Mouse (Mus musculus) cerebellum, adult 8-10 months (tissue): ENCODE measurements around the gene Upb1.
"Not testable (repeated sequence)": the region's sequence is repeated elsewhere in the genome, so short reads cannot be mapped to it uniquely, and the experiment has no call there.

Source experiments
- DNase-seq: peaks from one replicate; pipeline ENCODE4 v3.0.0; 2022

Gene Upb1

DNA sequence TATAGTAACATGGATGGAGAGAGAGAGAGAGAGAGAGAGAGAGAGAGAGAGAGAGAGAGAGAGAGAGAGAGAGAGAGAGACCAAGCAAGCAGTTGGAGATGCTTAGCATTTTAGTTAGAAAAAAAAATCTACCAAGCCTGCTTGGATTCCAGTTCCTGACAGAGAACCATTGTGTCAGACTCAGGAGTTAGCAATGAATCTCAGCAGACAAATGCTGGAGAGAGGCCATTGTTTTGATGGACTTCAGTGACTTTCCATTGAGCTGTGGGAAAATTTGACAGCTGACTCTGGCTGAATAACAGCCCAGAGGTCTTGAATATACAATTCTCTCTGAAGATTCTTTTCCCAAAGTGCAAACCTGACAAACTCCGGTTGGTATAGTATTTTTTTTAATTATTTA is 56.9 kb downstream of the Upb1 start:
- DNase-seq: no peak

DNA sequence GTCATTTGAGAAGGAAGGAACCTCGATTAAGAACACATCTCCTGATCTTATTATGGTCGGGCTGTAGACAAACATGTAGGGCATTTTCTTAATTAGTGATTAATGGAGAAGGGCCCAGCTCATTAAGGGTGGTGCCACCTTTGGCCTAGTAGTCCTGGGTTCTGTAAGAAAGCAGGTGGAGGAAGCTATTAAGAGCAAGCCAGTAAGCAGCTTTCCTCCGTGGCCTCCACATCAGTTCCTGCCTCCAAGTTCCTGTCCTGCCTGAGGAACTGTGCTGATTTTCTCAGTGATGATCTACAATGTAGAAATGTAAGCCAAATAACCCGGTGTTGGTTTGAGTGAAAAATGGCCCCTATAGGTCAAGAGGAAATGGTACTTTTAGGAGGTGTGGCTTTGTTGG is 57.4 kb downstream of the Upb1 start:
- no peak for DNase-seq

GRCm38 (mm10) chr10:75462728-75463127 is 61.8 kb downstream of the Upb1 start:
- no peak for DNase-seq

- no peak for DNase-seq
These were observed 65.1 kb downstream of the Upb1 start for GRCm38 (mm10) chr10:75465781-75466550.

DNA sequence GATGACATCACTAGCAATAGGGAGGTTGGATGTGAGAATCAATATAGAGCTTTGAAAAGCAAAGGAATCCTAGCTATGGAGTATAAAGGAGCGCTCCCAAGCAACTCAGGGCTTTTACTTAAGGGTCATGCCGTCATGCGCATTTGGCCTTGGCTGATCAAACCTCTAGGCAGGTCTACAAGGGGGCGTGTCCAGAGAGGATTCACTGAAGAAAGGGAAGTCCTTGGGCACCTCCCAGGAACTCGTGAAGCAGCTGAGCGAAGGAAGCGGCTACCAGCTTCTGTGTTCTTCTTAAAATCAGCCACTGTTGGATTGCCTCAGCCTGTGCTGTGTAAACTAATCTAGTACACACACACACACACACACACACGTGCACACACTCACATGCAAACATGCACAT is 72.5 kb downstream of the Upb1 start:
- DNase-seq: no peak

- no peak for DNase-seq
These were observed 73.7 kb downstream of the Upb1 start for GRCm38 (mm10) chr10:75474571-75474970.

GRCm38 (mm10) chr10:75475139-75475850 is 74.4 kb downstream of the Upb1 start:
- not testable (repeated sequence) for DNase-seq

DNA sequence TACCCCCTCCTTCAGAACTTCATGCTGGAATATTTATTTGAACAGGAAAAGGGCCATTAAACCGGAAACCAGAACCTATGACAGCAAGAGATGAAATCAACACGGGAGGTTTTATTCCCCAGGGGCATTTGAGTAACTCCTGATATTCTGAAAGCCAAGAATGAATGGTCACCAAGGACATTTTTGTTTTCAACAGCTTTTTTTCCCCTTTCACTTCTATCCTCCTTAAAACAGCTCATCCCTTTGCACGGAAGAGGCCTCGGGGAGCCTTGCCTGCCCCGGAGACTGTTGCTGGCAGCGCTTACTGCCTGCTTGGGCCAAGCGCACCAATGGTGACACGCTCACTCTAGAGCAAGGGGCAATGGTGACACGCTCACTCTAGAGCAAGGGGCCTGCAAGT is 76.1 kb downstream of the Upb1 start:
- DNase-seq: no peak

DNA sequence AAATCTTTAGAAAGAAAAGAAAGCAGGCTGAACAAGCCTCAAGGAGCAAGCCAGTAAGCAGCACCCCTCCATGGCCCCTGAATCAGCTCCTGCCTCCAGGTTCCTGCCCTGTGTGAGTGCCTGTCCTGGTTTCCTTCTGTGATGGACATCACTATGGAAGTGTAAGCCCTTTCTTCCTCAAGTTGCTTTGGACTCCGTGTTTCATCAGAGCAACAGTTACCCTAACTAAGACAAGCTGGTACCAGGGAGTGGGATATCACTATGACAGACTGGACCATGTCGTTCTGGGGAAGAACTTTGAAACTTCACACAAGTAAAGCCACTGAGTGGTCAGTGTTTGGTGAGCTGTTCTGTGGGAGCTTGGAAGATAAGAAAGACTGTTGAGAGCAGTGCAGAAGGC is 79.0 kb downstream of the Upb1 start:
- no peak for DNase-seq

DNA sequence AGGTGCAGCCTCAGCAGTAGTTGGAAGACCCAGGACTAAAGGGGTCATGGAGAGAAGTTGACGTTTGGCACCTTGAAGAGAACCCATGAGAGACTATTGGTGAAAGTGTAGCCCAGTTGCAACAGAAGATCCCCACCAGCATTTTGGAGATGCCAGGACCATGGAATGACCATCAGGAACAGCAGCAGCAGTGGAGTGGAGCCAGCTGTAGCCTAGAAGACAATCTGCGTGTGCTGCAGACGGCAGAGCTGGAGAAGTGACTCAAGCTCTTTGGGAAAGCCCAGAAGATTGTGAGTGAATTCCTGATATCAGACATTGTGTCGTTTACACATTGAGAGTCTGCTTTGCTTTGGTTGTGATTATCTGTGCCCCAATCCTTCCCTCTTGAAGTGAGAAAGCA is 80.8 kb downstream of the Upb1 start:
- DNase-seq: no peak

- no peak for DNase-seq
These were observed 81.4 kb downstream of the Upb1 start for GRCm38 (mm10) chr10:75482271-75482670.

- DNase-seq: no peak
These were observed 82.1 kb downstream of the Upb1 start for GRCm38 (mm10) chr10:75482919-75483483.

DNA sequence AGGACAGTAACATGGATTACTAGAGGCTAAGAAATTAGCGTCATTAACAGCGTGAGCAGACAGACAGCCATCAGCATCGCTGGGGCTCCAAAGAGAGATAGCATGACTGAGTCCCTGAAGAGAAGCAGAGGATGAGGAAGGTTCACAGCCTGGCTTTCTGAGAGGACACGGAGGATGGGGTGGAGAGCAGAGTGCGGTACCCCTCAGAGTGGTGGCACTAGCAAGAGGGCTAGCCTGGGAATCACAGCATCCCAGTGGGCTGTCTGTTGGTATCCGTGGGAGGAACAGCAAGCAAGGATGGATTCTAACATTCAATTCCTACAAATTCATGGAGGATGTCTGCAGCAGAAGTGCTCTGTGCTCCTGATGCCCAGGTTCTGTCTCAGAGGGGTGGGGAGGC is 83.2 kb downstream of the Upb1 start:
- DNase-seq: no peak

GRCm38 (mm10) chr10:75484767-75485166 is 83.9 kb downstream of the Upb1 start:
- DNase-seq: no peak

DNA sequence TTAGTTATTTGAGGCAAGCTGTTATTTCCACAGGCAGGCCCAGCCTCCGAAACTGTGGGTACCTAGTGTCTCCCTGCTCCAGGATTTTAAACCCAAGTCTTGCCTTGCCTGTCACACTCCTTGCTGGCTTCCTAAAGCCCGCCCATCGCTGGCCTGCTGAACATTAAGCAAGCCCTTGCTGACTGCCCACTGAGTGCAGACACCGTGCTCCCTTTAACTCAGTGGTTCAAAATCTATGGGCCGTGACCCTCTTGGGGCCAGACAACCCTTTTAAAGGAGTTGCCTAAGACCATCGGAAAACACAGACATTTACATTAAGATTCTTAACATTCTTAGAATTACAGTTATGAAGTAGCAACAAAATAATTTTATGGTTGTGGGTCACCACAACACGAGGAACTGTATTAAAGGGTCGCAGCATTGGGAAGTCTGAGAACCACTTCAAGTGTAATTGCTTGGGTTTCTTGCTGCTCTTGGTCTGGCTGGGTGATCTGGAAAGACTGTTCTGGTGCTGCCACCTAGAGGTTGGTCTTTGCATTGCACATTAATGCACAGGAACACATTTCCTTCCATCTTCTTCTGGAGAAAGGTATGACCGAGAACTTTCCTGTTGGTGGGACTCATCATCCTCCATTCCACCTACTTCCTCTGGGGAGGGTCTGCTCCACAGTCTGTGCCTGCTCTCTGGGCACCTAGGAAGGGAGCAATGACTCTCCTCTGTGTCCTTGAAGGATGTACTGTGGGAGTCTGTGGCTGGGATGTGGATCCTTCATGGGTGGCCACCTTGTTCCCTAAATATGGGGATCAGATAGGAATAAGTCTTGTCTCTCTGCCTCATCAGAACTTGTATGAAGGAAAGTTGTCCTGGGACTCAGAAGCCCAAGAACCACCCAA is 85.4 kb downstream of the Upb1 start:
- peak; percentile 73 for DNase-seq

DNA sequence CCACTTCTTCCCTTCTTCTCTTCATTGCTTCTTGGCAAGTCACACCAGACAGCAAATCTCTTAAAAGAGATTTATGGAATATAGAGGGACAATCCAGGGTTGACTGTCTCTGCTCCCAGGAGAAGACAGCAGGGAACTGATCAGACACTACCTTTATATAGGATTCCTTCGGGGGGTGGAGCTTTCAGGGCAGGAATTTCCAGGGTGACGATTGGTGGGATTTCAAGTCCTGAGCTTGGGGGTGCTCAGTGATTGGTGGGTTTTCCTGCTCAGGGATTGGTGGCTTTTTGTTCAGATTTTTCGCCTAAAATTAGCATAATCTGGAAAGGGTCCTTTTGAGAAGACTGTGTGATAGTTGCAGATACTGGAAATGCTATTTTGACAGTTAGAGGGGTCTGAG is 86.2 kb downstream of the Upb1 start:
- DNase-seq: no peak

DNA sequence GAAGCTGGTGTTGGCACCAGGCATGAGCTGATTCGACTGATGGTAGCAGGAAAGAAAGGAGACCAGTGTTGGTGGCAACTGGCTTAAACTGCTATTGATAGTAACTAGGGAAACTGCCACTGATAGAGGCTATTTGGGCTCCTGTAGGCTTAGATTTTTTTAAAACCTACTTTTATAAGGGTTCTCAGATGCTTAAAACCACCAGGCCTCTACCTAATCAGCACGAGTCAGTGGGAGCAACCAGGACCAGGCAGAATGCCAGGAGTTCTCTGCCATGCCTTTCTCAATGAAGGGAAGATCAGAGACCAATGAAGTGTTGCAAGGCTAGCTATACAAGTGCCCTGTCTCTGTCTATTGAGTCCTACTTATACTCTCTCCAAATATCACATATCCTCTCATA is 88.6 kb downstream of the Upb1 start:
- DNase-seq: no peak

GRCm38 (mm10) chr10:75490731-75491130 is 89.8 kb downstream of the Upb1 start:
- DNase-seq: no peak
